Mouse (Mus musculus) erythroblast, embryonic 14.5 days (primary cell): ENCODE data around the gene Tspan15.

ENCODE experiments used
- GATA1 ChIP-seq: IDR thresholded peaks from 2 replicates; pipeline ENCODE4 v1.6.1; 2012; ENCODE audit warnings: low read length, inconsistent platforms, mixed read lengths
- TAL1 ChIP-seq: IDR thresholded peaks from 3 replicates; pipeline ENCODE4 v1.6.1; 2012; ENCODE audit warnings: low read length, inconsistent platforms, mixed read lengths

- TF ChIP-seq GATA1, result no peak
- TF ChIP-seq TAL1, result no peak
These were observed 58.1 kb downstream of the Tspan15 start for GRCm38 (mm10) chr10:62172841-62173553.
